ENCODE assay signal across 9 mouse cellular contexts in the genomic region with DNA sequence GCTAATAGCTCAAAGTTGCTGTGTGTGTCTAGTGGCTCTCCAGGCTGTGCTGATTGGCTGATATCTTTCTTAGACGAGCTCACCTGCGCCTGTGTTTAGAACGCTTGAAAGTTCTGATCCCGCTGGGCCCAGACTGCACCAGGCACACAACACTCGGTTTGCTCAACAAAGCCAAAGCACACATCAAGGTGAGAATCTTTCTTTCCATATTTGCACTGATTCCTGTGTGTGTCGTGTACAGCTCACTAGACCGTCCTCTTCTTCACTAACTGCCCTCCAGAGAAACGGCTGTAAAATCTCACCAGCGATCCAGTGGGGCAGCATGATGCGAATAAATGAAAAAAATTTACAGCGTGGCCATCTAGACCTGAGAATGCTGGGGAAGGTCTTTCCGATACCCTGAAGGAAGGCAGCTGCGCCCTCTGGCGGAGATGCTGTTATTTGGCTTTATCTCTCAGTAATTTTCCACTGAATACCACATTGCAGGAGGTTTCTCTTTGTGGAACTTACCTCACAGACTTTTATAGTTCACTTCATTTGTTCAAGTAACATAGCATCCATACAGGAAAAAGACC. TPM values are rescaled to one million over a fixed set of nuclear protein-coding genes. Genes with fewer than 3 reads are reported as not detected.
DNase-seq lines count a peak whose midpoint lies in the region; ATAC-seq and TF ChIP-seq lines count a peak whose summit lies in the region.
"Had no signal": no experiment of that assay in that cellular context is flagged by ENCODE, and none has a peak within 500 bp of the region (broad histone marks: within the 10 kb centered on the region; RNA-seq: fewer than 3 reads in every experiment).

No protein-coding gene starts in this region.

- TF ChIP-seq EP300 in MEL (IDR thresholded peaks at IDR 0.05; ENCODE audit: low read depth in 1 of 2, low read length in 2 of 2): no peak

- H3K79me2 ChIP-seq in MEL (ENCODE audit: control insufficient read depth, insufficient read depth, low read length, poor library complexity): no peaks in the 10 kb centered on the region

- TF ChIP-seq RAD21 in MEL (IDR thresholded peaks at IDR 0.05; ENCODE audit: low read depth, low read length): peak; percentile 99

- H3K27ac ChIP-seq in MEL (ENCODE audit: control insufficient read depth, low read depth, low read length): no peak overlapping the region
- no peak overlapping the region for H3K27ac ChIP-seq in forebrain, embryonic 13.5 days
- no peak overlapping the region for H3K27ac ChIP-seq in liver, embryonic 15.5 days (replicated peaks)
- H3K27ac ChIP-seq in neural tube, embryonic 13.5 days (replicated peaks): no peak overlapping the region
- H3K27ac ChIP-seq in thymus, adult 2 months (ENCODE audit: control insufficient read depth, insufficient read depth, low read length): no peak overlapping the region
- H3K27ac ChIP-seq: macrophage had no signal

- no peak for TF ChIP-seq POLR2A in MEL (IDR thresholded peaks at IDR 0.05; ENCODE audit: control insufficient read depth in 1 of 2, insufficient read depth in 1 of 2, low read depth in 1 of 2, low read length in 2 of 2, poor library complexity in 1 of 2)
- TF ChIP-seq POLR2A in thymus, adult 2 months (IDR thresholded peaks at IDR 0.05; ENCODE audit: control insufficient read depth, extremely low read depth, insufficient read depth, low read length, poor library complexity): no peak

- H3K9ac ChIP-seq in MEL (ENCODE audit: control insufficient read depth, low read depth, low read length, poor library complexity, severe bottlenecking): no peak overlapping the region
- no peak overlapping the region for H3K9ac ChIP-seq in forebrain, embryonic 13.5 days
- H3K9ac ChIP-seq in liver, embryonic 15.5 days: no peak overlapping the region
- H3K9ac ChIP-seq in neural tube, embryonic 13.5 days: 0 out of 2 replicates have a peak overlapping the region, but pooled peaks have one; percentile 31

- no peaks in the 10 kb centered on the region for H3K27me3 ChIP-seq in MEL (ENCODE audit: control insufficient read depth in 1 of 2, insufficient read depth in 2 of 2, low read length in 2 of 2)
- no peaks in the 10 kb centered on the region for H3K27me3 ChIP-seq in forebrain, embryonic 13.5 days
- H3K27me3 ChIP-seq in liver, embryonic 15.5 days: no peaks in the 10 kb centered on the region
- no peaks in the 10 kb centered on the region for H3K27me3 ChIP-seq in neural tube, embryonic 13.5 days
- no peaks in the 10 kb centered on the region for H3K27me3 ChIP-seq in thymus, adult 2 months (ENCODE audit: control insufficient read depth, insufficient read depth, low read length)

- peaks cover 1 to 3% of the 10 kb centered on the region in 2 experiments; a peak in 1 of 4 replicates for H3K4me1 ChIP-seq in MEL (ENCODE audit: control insufficient read depth in 1 of 2, insufficient read depth in 2 of 2, low read length in 2 of 2)
- H3K4me1 ChIP-seq in forebrain, embryonic 13.5 days: peaks cover 30% of the 10 kb centered on the region
- peaks cover 15% of the 10 kb centered on the region; the same call in 1 of the 2 replicates for H3K4me1 ChIP-seq in liver, embryonic 15.5 days (replicated peaks)
- H3K4me1 ChIP-seq in neural tube, embryonic 13.5 days (replicated peaks): peaks cover 37% of the 10 kb centered on the region
- H3K4me1 ChIP-seq in thymus, adult 2 months (replicated peaks; ENCODE audit: control insufficient read depth, insufficient read depth, low read length): no peaks in the 10 kb centered on the region

- TF ChIP-seq CTCF in MEL (IDR thresholded peaks at IDR 0.05 in 2 of 3, conservative IDR thresholded peaks at IDR 0.05 in 1 of 3; ENCODE audit: control insufficient read depth in 1 of 3, insufficient read depth in 1 of 3, low read depth in 2 of 3, low read length in 3 of 3, poor library complexity in 1 of 3, severe bottlenecking in 1 of 3): peak; percentile 89 to 98 (median 90)
- no peak for TF ChIP-seq CTCF in thymus, adult 2 months (IDR thresholded peaks at IDR 0.05; ENCODE audit: borderline replicate concordance, control insufficient read depth, extremely low read depth, insufficient read depth, low read length, poor library complexity)

- intact Hi-C loops in heart, postnatal 10 days (cut with DNase I): loop anchor here (1.0 to 5.0 kb wide), 4 partner anchors 37 to 362 kb away; partner anchors contain the start of gene Mxi1

- peak; percentile 81 for DNase-seq in MEL (ENCODE audit: low read depth, low spot score)
- peak; percentile 82 to 87 for DNase-seq in heart, postnatal 10 days
- DNase-seq in kidney, postnatal 4 days: peak; percentile 93
- DNase-seq in thymus, adult 2 months: peak; percentile 81

- no peaks in the 10 kb centered on the region; a peak in 1 of 4 replicates for H3K36me3 ChIP-seq in MEL (ENCODE audit: control insufficient read depth in 1 of 2, insufficient read depth in 2 of 2, low read length in 2 of 2)
- H3K36me3 ChIP-seq in forebrain, embryonic 13.5 days (ENCODE audit: poor library complexity, severe bottlenecking): peaks cover 31% of the 10 kb centered on the region
- peaks cover 41% of the 10 kb centered on the region for H3K36me3 ChIP-seq in liver, embryonic 15.5 days (replicated peaks)
- peaks cover 31% of the 10 kb centered on the region for H3K36me3 ChIP-seq in neural tube, embryonic 13.5 days
- peaks cover 20% of the 10 kb centered on the region for H3K36me3 ChIP-seq in thymus, adult 2 months (ENCODE audit: control insufficient read depth, insufficient read depth, low read length)

- H3K4me3 ChIP-seq in MEL (ENCODE audit: control insufficient read depth in 1 of 2, insufficient read depth in 1 of 2, low read depth in 2 of 2, low read length in 2 of 2): no peak overlapping the region
- no peak overlapping the region for H3K4me3 ChIP-seq in forebrain, embryonic 13.5 days
- H3K4me3 ChIP-seq in liver, embryonic 15.5 days (replicated peaks): no peak overlapping the region
- H3K4me3 ChIP-seq in neural tube, embryonic 13.5 days: no peak overlapping the region
- no peak overlapping the region for H3K4me3 ChIP-seq in thymus, adult 2 months (ENCODE audit: control insufficient read depth, insufficient read depth, low read length)

- no peak overlapping the region for H3K4me2 ChIP-seq in forebrain, embryonic 13.5 days
- H3K4me2 ChIP-seq in liver, embryonic 15.5 days: no peak overlapping the region; the same call in 1 of the 2 replicates
- H3K4me2 ChIP-seq in neural tube, embryonic 13.5 days: 0 out of 2 replicates have a peak overlapping the region, but pooled peaks have one; percentile 11

- ATAC-seq in cerebellum, adult (ENCODE audit: insufficient number of reproducible peaks, low FRiP score, low TSS enrichment): peak; percentile 22; the same call in 1 of the 2 replicates
- peak; percentile 37 for ATAC-seq in forebrain, embryonic 13.5 days
- ATAC-seq in liver, embryonic 15.5 days (ENCODE audit: insufficient read depth): 0 out of 2 replicates have a peak, but pooled peaks have one; percentile 13
- ATAC-seq in neural tube, embryonic 13.5 days (ENCODE audit: low read depth): 0 out of 2 replicates have a peak, but pooled peaks have one; percentile 48

- WGBS in forebrain, embryonic 13.5 days: 36% methylated on average over 14 of the region's 14 CpGs
- WGBS in liver, embryonic 15.5 days (ENCODE audit: insufficient replicate concordance): 31% methylated on average over 14 of the region's 14 CpGs
- WGBS in neural tube, embryonic 13.5 days: 26% methylated on average over 14 of the region's 14 CpGs
- 48% methylated on average over 14 of the region's 14 CpGs for WGBS in thymus, adult 2 months

- H3K9me3 ChIP-seq in MEL (replicated peaks; ENCODE audit: insufficient read depth, low read length): no peaks in the 10 kb centered on the region
- H3K9me3 ChIP-seq in forebrain, embryonic 13.5 days (replicated peaks): no peaks in the 10 kb centered on the region
- H3K9me3 ChIP-seq in liver, embryonic 15.5 days (replicated peaks): no peaks in the 10 kb centered on the region
- H3K9me3 ChIP-seq in neural tube, embryonic 13.5 days: no peaks in the 10 kb centered on the region

TF ChIP-seq in MEL, 35 proteins besides CTCF, POLR2A, EP300 and RAD21 (continues in another document):
- TF ChIP-seq E2F4 (IDR thresholded peaks at IDR 0.05; ENCODE audit: borderline replicate concordance, low read depth, low read length): no peak
- peak; percentile 66 for TF ChIP-seq GATA1 (IDR thresholded peaks at IDR 0.05; ENCODE audit: low read depth, low read length)
- TF ChIP-seq BHLHE40 (IDR thresholded peaks at IDR 0.05; ENCODE audit: borderline replicate concordance, low read depth, low read length): no peak
- peak; percentile 74; the same call in 1 of the 2 replicates for TF ChIP-seq SIN3A (IDR thresholded peaks at IDR 0.05; ENCODE audit: low read length)

RNA-seq across cellular contexts. Expression of gene Gm10197, which starts 2.0 kb away (rescaled TPM):
- 4.8 and 5.4 TPM in 2 replicates for total RNA-seq in MEL (2012; rRNA removed)
- polyA plus RNA-seq in MEL (2012; ENCODE audit: insufficient read depth in 1 of 2, insufficient read length in 2 of 2, low read depth in 1 of 2, low replicate concordance in 2 of 2, missing spikeins in 1 of 2): 10 to 100 TPM in 1 of 2 experiments, not detected in 1; 53.0 TPM
- not detected in 2 replicates for polyA plus RNA-seq in forebrain, embryonic 13.5 days (2015; fragmentation: Nextera tagmentation; extraction: Ambion mirVana)
- total RNA-seq in heart, postnatal 10 days (2021): not detected
- polyA plus RNA-seq in liver, embryonic 15.5 days (2015; fragmentation: Nextera tagmentation; extraction: Ambion mirVana): not detected in 2 replicates
- not detected in 2 replicates for polyA plus RNA-seq in neural tube, embryonic 13.5 days (2015; fragmentation: Nextera tagmentation; extraction: Ambion mirVana)
- not detected in 2 replicates for polyA plus RNA-seq in thymus, adult 2 months (2012; rRNA removed)
- polyA plus RNA-seq: macrophage had no signal

RNA-seq across cellular contexts. Expression of gene Smndc1, which starts 20.8 kb away (rescaled TPM):
- 27.5 and 29.3 TPM in 2 replicates for total RNA-seq in MEL (2012; rRNA removed)
- polyA plus RNA-seq in MEL (2012; ENCODE audit: insufficient read depth in 1 of 2, insufficient read length in 2 of 2, low read depth in 1 of 2, low replicate concordance in 2 of 2, missing spikeins in 1 of 2): 100 to 1,000 TPM; 114 to 166 TPM
- 48.7 and 50.9 TPM in 2 replicates for polyA plus RNA-seq in forebrain, embryonic 13.5 days (2015; fragmentation: Nextera tagmentation; extraction: Ambion mirVana)
- total RNA-seq in heart, postnatal 10 days (2021): 10 to 100 TPM; 37.3 to 39.5 TPM
- 15.7 and 16.8 TPM in 2 replicates for polyA plus RNA-seq in liver, embryonic 15.5 days (2015; fragmentation: Nextera tagmentation; extraction: Ambion mirVana)
- polyA plus RNA-seq in neural tube, embryonic 13.5 days (2015; fragmentation: Nextera tagmentation; extraction: Ambion mirVana): 37.5 and 55.4 TPM in 2 replicates
- 6.7 and 6.8 TPM in 2 replicates for polyA plus RNA-seq in thymus, adult 2 months (2012; rRNA removed)

RNA-seq across cellular contexts. Expression of gene Mxi1, which starts 59.2 kb away (rescaled TPM):
- 29.0 and 29.8 TPM in 2 replicates for total RNA-seq in MEL (2012; rRNA removed)
- polyA plus RNA-seq in MEL (2012; ENCODE audit: insufficient read depth in 1 of 2, insufficient read length in 2 of 2, low read depth in 1 of 2, low replicate concordance in 2 of 2, missing spikeins in 1 of 2): 10 to 100 TPM in 1 of 2 experiments, not detected in 1; 60.9 TPM
- 21.0 and 26.7 TPM in 2 replicates for polyA plus RNA-seq in forebrain, embryonic 13.5 days (2015; fragmentation: Nextera tagmentation; extraction: Ambion mirVana)
- 10 to 100 TPM; 36.3 to 39.9 TPM for total RNA-seq in heart, postnatal 10 days (2021)
- 34.8 and 38.3 TPM in 2 replicates for polyA plus RNA-seq in liver, embryonic 15.5 days (2015; fragmentation: Nextera tagmentation; extraction: Ambion mirVana)
- polyA plus RNA-seq in neural tube, embryonic 13.5 days (2015; fragmentation: Nextera tagmentation; extraction: Ambion mirVana): 59.8 and 66.5 TPM in 2 replicates
- 29.1 and 31.9 TPM in 2 replicates for polyA plus RNA-seq in thymus, adult 2 months (2012; rRNA removed)
